Mouse (Mus musculus) kidney, postnatal 4 days (tissue): ENCODE measurements at regions not wholly inside any gene's neighbourhood (a gene's known extent, or its start where the extent isn't known, plus 50 kb on each side); places are given as distances from the start of the nearest gene placed in this dataset.
"Not testable (repeated sequence)": the region's sequence is repeated elsewhere in the genome, so short reads cannot be mapped to it uniquely, and the experiment has no call there.

Experiments used
- DNase-seq, 2 experiments: peaks; one replicate each; pipeline ENCODE4 v3.0.0; 2021; ENCODE audit warnings: mixed read lengths in 2 of 2

GRCm38 (mm10) chr8:42442786-42443185, 698.5 kb downstream of the Triml1 start:
- no peak for DNase-seq

DNA sequence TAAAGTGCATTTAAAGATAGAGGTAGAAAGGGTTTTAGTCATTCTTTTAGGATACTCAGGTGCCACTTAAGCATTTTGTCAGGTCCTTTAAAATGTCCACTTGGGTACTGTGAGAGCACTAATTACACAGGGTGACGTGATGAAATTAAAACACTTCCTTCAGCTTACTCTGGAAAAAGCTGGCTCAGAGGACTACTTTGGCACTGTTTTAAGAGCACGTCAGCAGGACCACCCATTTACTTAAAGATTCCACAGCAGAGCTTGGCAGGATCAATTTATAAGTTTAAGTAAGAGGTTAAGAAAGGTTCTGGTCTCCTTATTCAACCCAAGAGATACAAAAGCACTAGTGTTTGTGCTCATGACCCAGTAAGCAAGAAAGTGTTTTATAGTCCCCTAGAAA, 738.7 kb downstream of the Triml1 start:
- DNase-seq: no peak

DNA sequence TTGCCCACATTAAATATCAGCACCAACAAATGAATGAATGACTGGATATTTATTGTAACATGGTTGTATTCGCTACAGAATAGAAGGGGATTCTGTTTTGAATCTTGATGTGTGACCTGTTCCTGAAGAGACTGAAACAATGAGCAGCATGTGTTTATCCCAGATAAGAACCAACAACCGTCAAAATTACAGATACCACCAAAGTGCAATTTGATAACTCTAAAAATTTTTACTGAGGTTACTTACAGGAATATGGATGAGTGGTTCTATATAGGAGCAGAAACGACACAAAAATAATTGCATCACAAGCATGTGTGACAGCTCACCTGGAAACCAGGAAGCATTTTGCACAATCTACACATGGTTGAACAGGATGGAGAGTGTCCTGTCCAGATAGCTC, 744.4 kb downstream of the Triml1 start:
- no peak for DNase-seq

DNA sequence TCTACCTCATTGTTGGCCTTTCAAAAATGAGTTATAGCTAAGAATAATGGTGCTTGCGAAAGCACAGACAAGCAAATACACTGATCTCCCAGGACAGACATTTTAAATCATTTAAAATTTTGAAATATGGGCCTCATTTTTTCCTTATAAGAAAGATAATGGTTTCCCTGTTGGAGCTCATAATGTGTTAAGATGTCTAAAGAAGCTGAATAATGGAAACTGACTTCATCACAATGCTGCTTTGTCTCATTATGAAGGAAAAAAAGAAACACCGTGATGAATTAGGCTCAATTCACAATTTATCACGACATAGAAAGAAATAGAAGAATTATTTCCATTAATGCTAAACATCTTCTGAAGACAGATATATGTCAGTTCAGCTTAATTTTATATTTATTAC, 752.5 kb downstream of the Triml1 start:
- no peak for DNase-seq

DNA sequence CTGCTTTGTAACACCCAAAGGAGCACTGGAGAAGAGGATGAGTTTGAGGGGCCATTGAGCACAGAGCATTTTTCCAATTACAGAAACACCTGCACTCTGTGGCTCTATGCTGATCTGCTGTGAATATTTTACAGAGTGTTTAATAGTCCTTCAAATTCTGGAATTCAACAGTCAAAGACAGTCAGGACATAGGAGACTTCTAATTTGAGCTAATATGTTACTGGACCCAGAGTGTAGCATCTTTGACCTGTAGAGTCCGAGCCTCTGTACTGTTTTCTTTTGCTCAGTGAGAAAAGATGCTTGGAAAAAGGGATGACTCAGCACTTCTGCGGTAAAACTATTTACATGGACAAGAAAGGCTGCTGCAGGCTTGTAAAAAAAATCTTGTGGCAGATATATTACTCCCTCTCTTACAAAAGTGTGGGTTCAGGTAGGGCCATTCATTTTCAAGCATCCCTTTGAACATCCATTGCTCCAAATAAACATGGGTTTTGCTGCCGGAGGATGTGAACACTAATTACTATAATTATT, 793.1 kb downstream of the Triml1 start:
- DNase-seq: no peak

DNA sequence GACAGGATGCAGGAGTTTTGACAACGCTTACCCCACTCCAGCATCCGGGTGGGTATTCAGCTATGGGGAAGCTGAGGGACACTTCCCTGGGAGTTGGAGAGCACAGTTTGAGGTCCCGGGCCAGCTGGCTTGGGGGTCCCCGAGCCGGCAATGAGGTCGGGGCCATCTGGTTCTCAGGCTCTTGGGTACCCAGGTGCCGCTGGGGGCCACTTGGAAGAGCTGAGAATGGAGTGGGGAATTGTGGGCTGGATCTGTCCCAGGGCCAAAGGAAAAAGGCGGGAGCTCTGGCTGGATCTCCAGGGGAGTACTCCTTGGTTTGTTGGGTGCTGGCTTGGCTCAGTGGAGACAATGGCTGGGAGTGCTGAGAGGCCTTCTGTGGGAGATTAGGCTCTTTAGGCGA, 806.6 kb downstream of the Triml1 start:
- no peak for DNase-seq

DNA sequence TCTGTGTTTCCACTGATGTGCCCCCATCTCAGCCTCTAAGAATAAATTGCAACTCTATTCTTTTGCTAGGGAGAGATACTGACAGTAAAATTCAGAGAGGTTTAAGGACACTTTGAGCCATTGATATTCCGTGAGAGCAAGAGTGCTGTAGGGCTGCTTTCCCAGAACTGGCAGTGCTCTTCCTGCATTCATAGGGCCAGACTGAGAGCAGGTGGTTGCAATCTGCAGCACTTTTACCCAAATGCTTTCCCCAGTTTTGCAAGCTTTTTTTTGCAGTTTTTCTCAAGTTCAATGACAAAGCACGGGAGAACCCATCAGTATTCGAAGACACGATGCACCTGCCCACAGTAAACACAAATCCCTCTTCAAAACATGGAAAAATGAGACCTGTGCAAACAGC, 816.6 kb downstream of the Triml1 start:
- no peak for DNase-seq

DNA sequence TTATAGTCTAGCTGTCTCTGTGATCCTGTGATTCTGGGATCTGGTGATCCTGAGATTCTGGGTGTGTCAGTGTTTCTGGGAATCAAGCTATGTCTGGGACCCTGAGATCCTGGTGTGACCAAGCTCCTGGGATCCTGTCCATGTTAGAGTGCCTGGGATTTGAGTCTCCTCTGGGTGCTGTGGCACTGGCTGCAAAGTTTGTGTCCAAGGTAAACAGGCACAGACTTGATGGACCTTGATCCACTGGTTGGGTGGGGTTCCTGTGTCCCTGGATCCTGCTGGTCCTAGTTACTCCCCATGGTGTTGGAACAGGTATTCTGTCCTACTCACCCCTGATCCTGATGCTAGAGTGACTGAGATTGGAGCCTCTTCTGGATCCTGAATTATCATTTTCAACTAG, 818.4 kb downstream of the Triml1 start:
- no peak for DNase-seq

GRCm38 (mm10) chr8:42311060-42311459, 830.2 kb downstream of the Triml1 start:
- no peak for DNase-seq

DNA sequence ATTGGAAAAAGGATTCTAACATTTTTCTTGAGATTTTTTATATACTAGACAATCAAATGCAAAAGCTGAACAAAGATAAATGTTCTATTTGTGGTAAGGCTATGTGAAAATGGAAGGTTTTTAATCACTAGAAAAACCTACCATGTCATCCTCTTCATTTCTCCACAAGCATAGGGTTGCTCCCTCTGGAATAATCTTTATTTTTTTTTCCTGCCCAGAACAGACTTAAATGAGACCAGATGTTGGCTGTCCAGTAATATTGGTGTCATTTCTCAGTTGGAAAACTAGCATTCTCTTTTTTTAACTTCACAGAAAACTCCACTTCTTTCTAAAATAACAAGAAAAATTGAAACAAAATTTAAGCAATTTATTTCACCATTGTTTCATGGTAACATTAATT, 849.9 kb downstream of the Triml1 start:
- no peak for DNase-seq

DNA sequence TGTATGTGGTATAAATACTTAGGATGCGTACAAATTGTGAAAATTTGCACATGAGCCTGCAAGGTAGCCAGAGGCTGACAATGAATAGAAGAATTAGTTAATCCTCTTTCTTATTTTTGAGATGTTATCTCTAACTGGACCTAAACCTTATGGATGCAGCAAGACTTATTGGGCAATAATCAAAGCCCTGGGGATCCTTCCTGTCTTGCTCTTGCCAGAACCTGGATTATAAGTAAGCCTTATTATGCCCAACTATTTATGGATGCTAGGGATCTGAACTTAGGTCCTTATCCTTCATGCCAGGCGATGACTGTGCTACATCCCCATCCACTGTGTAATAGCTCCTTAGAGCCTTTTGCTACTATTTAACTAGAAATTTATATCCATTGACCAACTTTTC, 859.3 kb downstream of the Triml1 start:
- DNase-seq: no peak

GRCm38 (mm10) chr8:42253358-42253757, 836.5 kb upstream of the Frg1 start:
- no peak for DNase-seq

- DNase-seq: not testable (repeated sequence)
Observed at GRCm38 (mm10) chr8:42242321-42242720, 825.4 kb upstream of the Frg1 start.

DNA sequence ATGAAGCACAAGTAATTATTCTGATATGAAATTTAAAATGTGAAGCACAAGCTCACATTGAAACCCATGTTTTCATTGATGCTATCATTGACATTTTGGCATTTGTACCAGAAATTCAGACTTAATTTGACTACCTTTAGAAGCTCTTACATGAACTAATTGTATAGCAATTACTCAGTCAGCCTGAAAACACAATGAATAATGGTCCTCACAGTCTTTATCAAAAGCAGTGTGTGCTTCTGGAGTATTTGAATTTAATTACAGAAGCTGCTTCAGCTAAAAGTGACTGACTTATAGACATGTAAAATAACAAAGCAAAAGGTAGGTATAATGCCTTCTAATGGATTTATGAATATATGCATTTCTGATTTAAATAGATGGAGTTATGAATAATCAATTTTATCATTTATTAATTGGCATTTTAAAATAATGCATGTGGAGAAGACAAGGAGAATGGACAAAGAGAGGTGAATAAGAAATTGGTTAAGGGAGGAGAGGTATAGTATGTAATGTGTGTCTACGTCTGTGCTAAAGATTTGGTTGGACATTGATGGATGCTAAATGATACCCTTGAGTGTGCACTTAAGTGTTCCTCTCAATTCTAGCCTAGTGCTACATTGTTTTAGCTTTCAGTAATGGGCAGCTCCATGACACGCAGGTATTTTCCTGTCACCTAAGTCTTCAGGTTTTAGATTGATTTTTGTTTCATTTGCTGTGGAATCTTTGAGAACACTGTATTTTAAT, 803.2 kb upstream of the Frg1 start:
- no peak for DNase-seq

DNA sequence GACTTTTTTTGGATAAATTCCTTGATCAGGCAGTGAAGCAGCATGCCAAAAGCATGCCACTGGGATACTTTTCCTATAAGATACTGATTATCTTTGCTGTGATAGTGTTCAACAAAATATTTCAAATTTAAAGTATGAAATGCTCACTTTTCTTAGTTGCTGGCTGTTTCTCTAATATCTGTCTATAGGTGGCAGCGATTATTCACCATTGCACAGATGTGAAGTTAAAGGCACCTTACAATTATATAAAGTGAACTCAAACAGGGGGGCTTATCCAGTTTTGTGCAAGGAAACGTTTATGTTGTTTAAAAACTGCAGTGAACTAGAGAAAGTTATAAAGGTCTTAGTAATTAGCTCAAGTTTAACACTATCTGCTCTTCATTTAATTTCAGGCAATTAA, 794.1 kb upstream of the Frg1 start:
- no peak for DNase-seq

- DNase-seq: no peak
Observed at GRCm38 (mm10) chr8:42209989-42210388, 793.1 kb upstream of the Frg1 start.

- DNase-seq: no peak
Observed at GRCm38 (mm10) chr8:42197257-42197656, 780.4 kb upstream of the Frg1 start.

GRCm38 (mm10) chr8:42193902-42194550, 777.2 kb upstream of the Frg1 start:
- DNase-seq: no peak

- no peak for DNase-seq
Observed at GRCm38 (mm10) chr8:42187083-42187482, 770.2 kb upstream of the Frg1 start.

GRCm38 (mm10) chr8:42183288-42183878, 766.5 kb upstream of the Frg1 start:
- DNase-seq: no peak

GRCm38 (mm10) chr8:42162441-42162840, 745.6 kb upstream of the Frg1 start:
- no peak for DNase-seq

GRCm38 (mm10) chr8:42157006-42157405, 740.1 kb upstream of the Frg1 start:
- no peak for DNase-seq

GRCm38 (mm10) chr8:42156588-42156987, 739.7 kb upstream of the Frg1 start:
- no peak for DNase-seq

DNA sequence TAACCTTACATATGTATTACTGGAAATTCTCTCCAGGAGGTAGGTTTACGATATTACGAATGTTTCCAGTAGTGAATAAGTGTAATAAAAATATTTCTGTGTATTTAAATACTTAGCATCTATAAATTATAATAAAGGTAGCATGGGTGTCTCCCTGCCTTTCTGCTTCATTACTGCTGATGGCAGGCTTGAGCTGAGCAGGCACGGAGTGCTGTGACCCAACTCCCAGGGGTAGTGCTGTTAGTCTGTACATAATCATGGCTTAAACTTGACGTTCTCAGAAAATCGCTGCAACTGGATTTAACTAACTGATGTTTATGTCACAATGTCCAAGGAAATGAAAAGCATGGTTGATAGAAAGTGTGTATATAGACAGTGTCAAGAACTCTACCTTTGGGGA, 727.8 kb upstream of the Frg1 start:
- peak in 1 of 2 experiments; percentile 19 for DNase-seq
